Mouse (Mus musculus) layer of hippocampus, postnatal 14 days (tissue): ENCODE data around the gene Coa7. TPM values are rescaled to one million over a fixed set of nuclear protein-coding genes. Genes with fewer than 3 reads are reported as not detected.

Experiments
- DNase-seq, 2 experiments: peaks; one replicate each; pipeline ENCODE4 v3.0.0; 2021 to 2022; ENCODE audit warnings: low spot score in 2 of 2, mixed read lengths in 1 of 2
- long read RNA-seq, 2 experiments: library from polyadenylated mRNA; stranded (forward); transcript quantifications; one replicate each; pipeline ENCODE4 v2.0.0; 2021
- total RNA-seq, 2 experiments: library from RNA; stranded (reverse); gene quantifications; 2 replicates each; pipeline ENCODE4 v1.2.3; 2021

Gene Coa7
- 10 to 100 TPM; 29.7 to 33.4 TPM for total RNA-seq
- long read RNA-seq, experiment 1, transcript Coa7-202 (3 exons, 3,714 nt), result major isoform, 10 of 11 reads
- long read RNA-seq, experiment 1, partial matches to known transcripts, result 0 of 11 reads
- long read RNA-seq, experiment 1, other reads (novel, unspliced or antisense), result 1 of 11 reads
- long read RNA-seq, experiment 2, transcript Coa7-202 (3 exons, 3,714 nt), result major isoform, 25 of 29 reads
- long read RNA-seq, experiment 2, partial matches to known transcripts, result 0 of 29 reads
- long read RNA-seq, experiment 2, other reads (novel, unspliced or antisense), result 3 of 29 reads

DNA sequence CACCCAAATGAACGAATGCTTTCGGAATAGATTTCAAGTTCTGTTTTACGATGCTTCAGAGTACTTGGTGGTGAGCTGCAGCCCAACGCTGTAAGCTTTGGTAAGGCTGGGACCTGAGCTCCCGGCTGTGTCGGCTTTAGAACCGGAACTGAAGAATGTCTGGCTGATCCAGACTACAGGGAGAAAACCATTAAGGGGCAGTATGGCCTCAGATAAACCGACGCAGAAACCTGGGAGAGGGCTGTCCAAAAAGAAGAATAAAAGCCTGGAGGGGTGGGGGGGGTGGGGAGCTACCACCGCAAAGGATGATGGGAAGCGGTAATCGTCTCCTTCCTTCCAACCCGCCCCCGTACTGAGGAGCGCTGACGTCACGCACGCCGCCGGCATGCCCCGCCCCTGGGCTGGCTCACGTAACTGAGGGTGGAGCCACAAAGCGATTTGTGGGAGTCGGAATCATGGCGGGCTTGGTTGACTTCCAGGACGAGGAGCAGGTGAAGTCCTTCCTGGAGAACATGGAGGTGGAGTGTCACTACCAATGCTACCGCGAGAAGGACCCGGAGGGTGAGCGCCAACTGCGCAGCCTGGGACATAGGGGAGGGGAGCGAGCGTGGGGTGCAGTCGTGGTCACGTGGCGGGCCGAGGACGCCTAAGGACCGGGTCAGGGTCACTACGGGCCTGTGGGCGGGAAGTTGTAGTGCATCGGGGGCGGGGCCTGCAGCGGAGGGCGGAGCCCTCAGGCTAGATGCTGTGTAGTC is at the start of gene Coa7:
Gene Coa7, plus strand, starts transcription at position 411 of the 755 bp plus-strand sequence.
- peak; percentile 96 to 97 for DNase-seq

DNA sequence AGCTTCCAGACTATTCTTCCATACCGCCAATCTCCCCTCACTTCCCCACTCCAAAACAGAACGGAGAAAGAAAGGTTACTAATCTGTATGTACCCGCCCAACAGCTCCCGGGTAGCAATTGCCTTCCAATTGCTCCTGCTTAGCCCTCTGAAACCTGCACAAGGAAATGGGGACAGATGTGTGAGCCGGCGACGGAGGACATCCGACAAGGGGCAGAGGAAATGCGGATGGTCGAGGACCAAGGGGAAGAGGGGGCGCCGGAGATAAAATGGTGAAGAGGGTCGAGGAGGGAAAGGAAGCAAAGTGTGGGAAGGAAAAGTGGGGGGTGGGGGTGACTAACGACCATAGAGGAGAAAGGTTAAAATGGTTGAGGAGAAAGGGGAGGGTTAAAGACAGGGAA is 27.7 kb upstream of the Coa7 start:
- DNase-seq, result no peak

DNA sequence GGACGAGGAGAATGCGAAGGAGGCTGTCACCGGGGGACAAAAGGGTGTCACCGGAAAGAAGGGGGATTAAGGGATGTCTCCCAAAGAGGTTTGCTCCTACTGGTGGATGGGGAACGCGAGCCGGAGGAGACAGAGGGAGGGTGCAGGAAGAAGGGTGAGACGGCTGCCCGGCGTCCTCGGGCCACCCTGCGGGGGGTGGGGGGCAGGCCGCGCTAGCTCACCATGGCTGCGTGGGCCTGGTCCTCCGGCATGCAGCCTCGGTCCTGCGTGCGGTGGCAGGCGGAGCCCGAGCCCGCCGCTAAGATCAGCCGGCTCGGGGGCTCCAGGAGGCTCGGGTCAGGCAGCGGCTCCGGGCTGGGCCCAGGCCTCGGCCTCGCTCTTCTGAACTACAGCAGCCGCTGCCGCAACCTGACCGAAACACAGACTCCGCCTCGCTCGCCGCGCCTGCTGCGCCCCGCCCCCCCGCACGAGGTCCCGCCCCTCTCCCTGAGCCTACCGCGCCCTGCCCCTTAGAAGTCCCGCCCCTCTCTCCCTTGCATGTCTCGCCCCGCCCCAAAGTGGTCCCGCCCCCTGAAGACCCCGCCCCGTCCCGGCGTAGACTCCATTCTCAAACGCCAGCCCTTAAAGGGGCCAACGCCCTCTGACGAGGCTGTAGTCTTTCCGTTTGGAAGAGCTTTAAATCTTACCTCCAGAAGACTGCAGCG is 27.1 kb upstream of the Coa7 start, which contains the start of gene Zyg11b:
Gene Zyg11b, minus strand, starts transcription at position 427 of the 704 bp plus-strand sequence.
- DNase-seq, result peak; percentile 82 to 85

DNA sequence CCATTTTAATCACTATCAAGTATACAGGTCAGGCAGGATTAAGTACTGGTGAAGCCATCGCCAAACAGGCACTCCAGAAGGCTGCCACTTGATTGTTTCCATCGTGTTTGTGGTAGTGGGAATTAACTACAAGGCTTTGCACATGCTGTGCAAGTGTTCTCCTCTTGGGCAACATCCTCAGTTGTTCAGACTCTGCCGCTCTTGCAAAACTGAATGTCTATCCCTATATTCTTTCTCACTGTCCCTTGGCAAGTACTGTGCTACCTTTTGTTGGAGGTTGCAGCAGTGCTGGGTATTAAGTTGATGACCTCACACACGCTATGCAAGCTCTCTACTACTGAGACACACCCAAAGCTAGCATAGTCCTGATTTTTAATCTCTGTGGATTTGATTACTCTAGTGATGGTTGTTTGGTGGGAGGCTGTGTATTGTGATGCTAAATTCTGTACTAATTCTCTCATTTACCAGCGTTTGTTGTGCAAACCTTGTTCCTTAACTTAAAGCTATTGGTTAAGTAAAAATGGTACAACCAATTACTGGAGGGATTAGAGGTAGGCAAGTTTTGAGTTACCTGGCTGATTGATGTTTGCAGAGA is 25.5 kb upstream of the Coa7 start:
- DNase-seq, result no peak

DNA sequence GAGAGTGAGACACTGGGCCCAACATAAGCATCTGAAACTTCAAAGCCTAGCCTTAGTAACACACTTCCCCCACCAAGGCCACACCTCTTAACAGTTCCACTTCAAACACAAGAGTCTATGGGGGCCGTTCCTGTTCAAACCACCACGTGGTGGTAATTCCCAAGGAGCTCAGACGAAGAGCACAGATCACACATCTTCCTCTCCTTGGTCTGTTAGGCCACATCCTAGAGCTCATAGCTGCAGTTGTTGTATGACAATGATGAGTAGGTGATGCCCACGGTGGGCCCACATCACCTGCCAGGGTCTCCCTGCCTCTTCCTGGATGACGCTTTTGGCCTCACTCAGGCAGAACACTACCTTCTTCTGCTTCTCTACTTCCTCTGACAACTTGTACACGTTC is 17.2 kb upstream of the Coa7 start:
- DNase-seq, result no peak

DNA sequence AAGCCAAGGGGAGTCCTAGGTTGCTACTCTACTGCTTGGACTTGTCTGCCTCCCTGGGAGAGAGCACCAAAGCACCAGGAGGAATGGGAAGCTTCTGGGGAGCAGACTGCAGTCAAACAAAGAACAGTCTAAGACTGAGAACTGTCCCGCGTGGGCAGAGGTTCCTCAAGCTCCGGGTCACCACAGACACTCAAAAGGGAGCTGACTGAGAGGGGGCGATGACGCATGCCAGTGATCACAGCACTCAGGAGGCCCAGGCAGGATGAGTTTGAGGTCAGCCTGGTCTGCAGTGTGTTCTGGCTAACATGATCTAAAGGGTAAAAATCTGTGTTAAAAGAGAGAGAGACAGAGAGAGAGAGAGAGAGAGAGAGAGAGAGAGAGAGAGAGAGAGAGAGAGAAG is 13.9 kb upstream of the Coa7 start:
- no peak for DNase-seq

DNA sequence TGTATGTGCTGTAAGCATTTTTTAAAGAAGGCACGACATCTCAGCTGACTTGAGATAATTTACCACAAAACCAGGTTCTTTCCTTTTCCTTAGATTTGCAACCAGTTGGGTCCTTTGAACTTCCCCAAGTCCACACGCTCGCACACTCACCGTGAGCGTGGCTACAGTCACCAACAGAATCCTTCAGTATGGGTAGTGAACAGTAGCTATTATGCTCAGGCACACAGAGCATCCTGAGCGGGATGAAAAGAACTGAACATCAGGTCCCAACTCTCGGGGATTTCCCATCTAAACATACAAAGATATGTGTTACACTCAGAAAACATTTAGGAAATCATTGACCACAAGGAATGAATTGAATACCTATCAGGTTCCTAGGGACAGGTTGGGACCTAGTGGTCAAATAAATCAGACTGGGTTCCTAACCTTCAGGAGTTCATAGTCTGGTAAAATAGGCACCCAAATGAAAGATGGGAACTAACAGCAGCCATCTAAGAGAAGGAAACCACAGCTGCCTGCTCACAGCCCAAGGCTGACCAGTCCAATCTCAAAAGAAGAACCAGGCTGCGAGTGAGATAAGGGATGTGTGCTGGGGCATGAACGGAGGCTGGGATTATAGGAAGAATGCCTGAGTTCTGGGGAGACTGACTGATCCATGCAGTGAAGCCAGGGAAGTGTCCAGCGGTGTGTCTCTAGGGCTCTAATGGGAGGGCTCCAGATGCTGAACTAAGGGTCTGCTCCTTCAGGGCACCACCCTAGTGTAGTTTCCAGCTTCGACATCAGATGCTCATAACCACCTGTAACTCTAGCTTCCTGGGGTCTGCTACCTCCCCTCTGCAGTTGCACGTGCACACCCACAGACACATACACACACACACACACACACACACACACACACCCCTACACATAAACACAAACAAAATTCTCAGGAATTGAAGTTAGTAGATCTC is 10.0 kb upstream of the Coa7 start:
- DNase-seq, result no peak

DNA sequence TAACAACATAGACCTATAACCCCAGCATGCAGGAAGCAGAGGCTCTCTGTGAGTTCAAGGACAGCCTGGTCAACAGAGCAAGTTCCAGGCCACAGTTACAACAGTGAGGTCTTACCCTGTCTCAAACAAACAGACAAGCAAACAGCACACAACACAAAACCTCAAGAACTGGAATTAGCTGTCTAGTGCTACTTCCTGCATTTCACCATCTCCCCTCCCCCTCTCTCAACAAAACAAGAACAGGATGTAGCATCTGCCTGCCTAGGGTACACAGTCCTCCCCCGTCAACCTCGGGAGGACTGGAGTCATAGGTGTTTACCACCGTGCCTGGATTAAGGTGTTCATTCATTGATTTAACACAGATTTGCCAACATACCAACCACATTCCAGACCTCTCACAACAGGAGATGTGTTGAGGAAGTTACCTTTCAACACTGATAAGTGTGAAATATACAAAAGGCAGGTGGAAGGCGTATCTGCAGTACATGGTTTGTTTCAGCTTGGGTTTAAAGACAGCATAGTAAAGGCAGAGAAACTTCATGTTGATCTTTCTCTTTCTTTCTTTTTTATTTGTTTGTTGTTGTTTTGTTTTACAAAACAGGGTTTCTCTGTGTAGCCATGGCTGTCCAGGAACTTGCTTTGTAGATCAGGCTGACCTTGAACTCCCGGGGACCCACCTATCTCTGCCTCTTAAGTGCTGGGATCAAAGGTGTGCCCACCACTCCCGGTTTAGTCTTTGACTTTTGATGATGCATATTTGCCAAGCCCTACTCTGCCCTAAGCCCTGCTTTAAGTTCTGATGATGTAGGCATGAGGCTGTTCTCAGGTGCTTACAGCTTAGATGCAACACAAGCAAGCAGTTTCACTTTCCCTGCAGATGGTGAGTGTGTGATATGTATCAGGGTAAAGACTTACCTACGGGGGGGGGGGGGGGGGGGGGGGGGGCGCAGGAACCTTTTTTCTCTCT is 9.0 kb upstream of the Coa7 start:
- no peak for DNase-seq

DNA sequence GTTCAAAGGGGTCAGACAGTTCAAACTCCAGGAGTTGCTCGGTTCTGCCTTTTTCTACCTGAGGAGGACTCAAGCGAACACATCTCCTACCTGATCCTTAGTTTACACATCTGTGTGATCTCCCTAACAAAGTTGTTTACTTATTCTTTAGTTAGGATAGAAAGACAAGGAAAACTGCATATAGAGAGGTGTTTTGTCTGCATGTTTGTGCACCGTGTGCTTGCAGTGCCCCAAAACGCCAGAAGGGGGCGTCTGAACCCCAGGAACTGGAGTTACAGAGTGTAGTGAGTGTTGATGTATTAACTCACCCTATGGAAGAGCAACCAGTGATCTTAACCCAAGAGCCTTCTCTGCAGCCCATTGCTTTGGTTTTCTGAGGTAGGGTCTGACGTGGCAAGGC is 8.2 kb upstream of the Coa7 start:
- DNase-seq, result no peak

DNA sequence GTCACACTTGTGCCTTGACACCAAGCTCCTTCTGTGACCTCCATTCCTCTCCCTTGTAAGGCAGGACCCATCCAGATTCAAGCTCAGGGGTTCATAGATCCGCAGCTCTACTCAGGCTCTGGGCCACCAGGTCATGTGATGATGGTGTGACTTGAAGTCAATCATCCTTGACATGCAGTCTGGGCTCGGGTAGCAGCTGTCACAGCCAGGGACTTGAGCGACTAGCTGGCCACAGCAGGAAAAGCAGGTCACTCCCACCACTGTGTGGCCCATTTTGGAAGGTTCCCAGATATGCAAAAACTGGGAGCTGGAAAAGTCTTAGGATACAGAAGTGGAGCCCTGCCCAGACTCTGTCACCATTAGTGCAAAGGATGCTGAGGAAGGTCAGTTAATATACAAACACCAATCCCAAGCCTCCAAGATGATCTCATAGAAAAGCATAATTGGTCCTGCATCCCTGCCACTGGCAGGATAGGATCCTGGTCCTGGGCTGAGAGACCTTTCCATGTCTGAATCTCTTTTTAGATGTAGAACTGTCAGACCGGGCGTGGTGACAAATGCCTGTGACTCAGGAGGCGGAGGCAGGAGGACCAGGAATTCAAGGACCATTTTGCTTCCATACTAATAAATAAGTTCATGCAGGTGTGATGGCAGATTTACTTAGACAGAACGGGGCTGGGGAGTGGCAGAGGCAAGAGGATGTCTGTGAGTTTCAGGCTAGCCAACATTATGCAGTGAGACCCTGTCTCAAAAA is 7.1 kb upstream of the Coa7 start:
- DNase-seq, result no peak

DNA sequence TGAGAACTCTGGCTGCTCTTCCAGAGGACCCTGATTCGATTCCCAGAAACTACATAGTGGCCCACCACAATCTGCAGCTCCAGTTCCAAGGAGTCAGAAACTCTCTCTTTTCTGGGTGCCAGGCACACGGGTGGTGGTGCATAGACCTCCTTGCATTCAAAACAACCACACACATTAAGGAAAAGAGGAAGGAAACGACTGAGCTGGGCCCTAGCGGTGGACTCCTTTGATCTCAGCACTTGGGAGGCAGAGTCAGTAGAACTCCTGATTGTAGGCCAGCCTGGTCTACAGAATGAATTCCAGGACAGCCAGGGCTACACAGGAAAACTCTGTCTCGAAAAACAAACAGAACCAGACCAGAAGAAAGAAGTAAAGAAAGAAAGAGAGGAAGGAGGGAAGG is 4.4 kb upstream of the Coa7 start:
- no peak for DNase-seq

DNA sequence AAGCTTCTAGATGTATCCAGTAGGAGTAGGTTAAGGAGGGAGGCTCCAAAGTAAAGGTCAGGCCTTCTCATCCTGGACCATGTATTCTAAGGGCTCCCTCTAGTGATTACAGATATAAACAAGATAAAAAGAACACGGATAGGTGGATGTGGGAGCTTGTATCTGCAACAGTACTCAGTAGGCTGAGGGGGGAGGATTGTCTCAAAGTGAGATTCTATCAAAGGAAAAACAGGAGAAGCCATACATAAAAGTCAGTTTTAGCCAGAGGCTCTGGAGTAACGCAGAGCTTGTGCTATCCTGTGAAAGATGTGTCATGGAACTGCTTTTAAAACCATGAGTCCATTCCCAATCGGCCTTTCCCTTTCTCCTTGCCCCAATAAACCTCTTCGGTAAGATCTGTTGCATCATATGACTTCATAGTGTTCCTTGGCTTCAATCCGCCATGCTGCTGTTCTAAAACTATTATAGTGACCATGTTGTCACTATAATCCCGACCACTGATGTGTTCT is 815 bp upstream of the Coa7 start:
- DNase-seq, result peak; percentile 54 to 78

DNA sequence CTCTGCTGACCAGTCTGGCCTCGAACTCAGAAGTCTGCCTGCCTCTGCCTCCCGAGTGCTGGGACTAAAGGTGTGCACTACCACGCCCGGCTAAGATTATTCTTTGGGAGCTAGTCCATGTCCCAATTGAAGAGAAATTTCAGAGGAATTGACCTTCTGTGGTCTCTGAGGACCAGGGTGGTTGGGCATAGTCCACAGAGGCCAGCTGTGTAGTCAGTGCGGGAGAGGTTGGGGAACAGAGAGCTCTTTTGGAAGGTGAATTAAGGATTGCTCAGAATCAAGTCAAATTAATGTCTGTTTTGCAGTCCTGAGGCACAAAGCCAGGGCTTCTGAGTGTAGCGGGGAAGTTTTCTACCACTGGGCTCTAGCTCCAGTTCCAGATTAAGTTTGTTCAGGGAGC is 1.9 kb downstream of the Coa7 start:
- DNase-seq, result no peak

DNA sequence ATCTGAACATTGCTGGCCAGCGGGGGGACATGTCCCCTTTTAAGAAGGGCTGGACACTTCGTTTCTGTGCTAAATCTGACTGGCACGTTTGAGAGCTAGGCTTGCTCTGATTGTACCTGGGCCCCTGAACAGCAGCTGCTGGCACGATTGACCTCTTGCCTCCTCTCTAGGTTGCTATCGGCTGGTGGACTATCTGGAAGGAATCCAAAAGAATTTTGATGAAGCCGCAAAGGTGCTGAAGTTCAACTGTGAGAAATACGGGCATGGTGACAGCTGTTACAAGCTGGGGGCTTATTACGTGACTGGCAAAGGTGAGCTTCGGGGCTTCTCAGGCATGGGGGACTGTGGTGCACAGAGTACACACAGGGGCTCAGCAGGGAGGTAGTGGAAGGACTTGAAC is 4.1 kb downstream of the Coa7 start:
- no peak for DNase-seq

DNA sequence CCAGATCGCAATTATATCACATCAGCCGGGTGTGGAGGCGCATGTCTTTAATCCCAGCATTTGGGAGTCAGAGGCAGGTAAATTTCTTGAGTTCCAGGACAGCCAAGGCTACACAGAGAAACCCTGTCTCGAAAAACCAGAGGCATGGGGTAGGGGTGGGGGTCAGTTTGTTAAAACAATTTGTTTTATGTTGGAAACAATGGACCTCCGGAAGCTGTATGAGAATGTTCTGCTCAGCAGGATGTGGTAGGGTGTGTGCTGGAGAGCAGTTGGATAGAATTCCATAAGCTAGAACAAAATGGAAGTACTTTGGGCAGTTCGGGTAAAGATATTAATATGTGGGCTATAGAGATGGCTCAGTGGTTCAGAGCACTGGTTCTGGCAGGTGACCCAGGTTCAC is 7.5 kb downstream of the Coa7 start:
- DNase-seq, result no peak

DNA sequence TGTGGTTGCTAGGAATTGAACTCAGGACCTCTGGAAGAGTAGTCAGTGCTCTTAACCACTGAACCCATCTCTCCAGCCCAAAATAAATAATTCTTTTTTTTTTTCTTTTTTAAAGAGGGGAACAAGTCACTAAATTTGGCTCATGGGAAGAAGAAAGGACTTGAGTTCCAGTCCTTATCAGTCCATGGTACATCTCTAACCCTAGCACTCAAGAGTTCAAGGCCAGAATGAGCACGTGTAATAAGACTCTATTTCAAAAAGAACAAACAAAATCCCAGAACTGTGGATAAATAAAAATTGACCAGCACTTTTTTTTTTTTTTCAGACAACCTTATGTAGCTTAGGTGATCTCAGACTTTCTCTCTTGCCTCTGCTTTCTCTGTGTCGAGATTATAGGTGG is 8.8 kb downstream of the Coa7 start:
- no peak for DNase-seq

DNA sequence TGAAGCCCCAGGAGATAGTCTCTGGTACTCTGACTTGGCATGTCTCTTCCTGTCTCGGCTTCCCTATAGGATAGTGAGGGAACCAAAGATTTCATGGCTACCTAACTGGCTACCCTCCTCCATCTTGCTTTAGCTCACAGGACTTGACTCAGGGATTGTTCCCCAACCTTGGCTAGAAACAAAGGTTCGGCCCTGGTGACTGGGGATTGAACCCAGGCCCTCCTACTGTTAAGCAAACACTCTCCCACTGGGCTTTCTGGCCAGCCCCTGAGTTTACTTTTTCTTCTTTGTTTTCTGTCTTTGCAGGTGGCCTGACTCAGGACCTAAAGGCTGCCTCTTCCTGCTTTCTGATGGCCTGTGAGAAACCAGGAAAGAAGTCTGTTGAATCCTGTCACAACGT is 9.9 kb downstream of the Coa7 start:
- no peak for DNase-seq

DNA sequence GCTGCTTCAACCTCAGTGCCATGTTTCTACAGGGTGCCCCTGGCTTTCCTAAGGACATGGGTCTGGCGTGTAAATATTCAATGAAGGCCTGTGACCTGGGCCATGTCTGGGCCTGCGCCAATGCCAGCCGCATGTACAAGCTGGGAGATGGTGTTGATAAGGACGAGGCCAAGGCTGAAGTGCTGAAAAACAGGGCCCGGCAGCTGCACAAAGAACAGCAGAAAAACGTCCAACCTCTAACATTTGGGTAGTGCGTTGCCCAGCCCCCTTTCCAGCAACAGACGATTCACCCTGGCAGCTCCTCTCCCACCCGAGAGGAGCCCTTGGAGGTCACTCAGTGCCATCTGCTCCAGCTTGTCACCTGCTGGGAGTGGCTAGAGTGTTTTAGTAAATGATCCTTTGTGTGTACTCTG is 10.4 kb downstream of the Coa7 start:
- no peak for DNase-seq
